Mouse (Mus musculus): Measurements from ENCODE around the gene Gm10447. TPM values are rescaled to one million over a fixed set of nuclear protein-coding genes. Genes with fewer than 3 reads are reported as not detected.

Gm10447 gene
- 0.04 TPM in 1 of 2 replicates, not detected in the other for polyA plus RNA-seq (2012; rRNA removed)

DNA sequence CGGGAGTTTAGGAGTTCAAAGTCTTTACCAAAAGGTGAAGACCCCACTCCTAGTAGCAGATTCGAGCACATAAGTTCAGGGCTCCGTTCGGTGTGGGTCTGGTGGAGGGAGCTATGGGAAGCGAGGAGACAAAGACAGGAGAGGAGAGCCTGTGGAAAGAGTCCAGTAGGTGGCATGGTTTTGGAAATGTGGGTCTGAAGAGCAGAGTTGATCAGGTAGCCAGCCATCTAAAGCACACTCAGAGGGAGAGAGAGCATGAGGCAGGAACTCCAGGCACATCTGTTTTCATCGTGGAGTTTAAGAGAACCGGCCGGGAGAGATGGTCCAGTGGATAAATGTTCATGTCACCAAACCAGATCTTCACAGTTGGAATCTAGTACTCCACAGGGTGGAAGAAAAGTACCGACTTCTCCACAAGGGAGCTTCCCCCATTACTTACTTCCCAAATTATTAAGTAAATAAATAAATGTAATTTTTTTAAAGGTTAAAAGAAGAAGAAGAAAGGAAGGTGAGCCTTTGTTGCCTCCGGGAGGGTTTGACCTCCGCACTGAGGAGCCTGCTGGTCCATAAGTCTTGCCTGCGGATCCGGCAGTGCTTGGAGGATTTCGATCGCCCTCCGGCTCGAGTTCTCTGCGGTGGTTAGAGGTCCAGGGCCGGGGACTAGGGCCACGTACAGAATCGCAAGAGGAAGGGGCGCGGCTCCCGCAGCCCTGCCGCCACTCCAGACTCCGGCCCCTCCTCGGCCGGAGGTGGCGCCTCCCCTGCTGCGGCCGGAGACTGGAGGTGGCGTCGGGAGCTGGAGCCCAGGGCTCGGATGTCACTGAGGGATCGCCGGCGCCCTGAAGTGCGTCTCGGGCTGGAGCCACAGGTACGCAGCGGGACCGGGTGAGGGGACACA is at the start of gene Gm10447, which contains the start of gene Shroom1:
Gene Gm10447, minus strand, starts transcription at position 637 of the 898 bp plus-strand sequence.
Gene Shroom1, plus strand, starts transcription at position 732 of the 898 bp plus-strand sequence.
- WGBS, result 3% methylated on average over 42 of the region's 42 CpGs
- peak within 1 kb of the TSS; percentile 68 for H3K4me3 ChIP-seq (ENCODE audit: low read depth, low read length)
- peak within 1 kb of the TSS; percentile 23; the same call in 1 of the 2 replicates for H3K27ac ChIP-seq (ENCODE audit: insufficient read depth, low read depth, low read length)
- peaks cover 8% of the 10 kb centered on the region; the same call in 1 of the 2 replicates for H3K4me1 ChIP-seq (ENCODE audit: control insufficient read depth, insufficient read depth, insufficient read length, low read length)
- H3K27me3 ChIP-seq (ENCODE audit: control insufficient read depth, insufficient read depth, low read length), result no peaks in the 10 kb centered on the region
- H3K36me3 ChIP-seq (ENCODE audit: control insufficient read depth, insufficient read depth, low read length), result no peaks in the 10 kb centered on the region
- peak; percentile 49; the same call in 1 of the 2 replicates for TF ChIP-seq POLR2A (IDR thresholded peaks at IDR 0.05; ENCODE audit: low read depth, low read length)
- no peak; the same call in 1 of the 2 replicates for TF ChIP-seq CTCF (IDR thresholded peaks at IDR 0.05; ENCODE audit: extremely low read depth, insufficient read length, insufficient replicate concordance, low read depth, low read length)

DNA sequence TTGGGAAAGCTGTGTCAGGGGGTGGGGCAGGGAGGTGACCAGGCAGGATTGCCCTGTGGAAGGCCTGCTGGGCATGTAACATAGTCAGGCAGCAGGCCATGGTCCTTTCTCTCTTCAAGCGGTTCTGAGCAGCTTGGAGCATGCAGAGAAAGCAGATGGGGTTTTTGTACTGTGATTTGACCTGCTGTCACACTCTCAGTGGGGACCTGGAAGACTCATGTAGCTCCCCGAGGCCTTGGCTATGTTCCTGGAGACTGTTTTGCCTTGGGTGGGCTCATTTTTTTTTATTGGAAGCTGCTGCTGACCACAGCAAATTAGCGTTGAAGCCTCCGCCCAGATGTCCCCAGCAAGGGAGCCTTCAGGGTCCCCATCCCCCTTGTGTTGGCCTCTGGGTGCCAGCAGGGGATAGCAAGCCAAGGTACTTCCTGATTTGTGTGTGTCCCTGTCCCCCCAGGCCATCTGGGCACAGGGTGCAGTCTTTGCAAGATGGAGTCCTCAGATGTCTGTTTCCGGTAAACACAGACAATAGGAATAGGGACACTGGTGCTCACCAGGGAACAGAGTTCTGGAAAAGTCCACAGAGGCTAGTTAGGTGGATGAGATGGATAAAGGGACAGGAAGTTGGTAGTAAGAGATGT is 48.2 kb upstream of the Gm10447 start:
- no peaks in the 10 kb centered on the region for H3K36me3 ChIP-seq (ENCODE audit: control insufficient read depth, insufficient read depth, low read length)
- no peak overlapping the region for H3K4me3 ChIP-seq (ENCODE audit: low read depth, low read length)
- 89% methylated on average over 5 of the region's 5 CpGs for WGBS
- TF ChIP-seq POLR2A (IDR thresholded peaks at IDR 0.05; ENCODE audit: low read depth, low read length) (no peak), CTCF (IDR thresholded peaks at IDR 0.05; ENCODE audit: extremely low read depth, insufficient read length, insufficient replicate concordance, low read depth, low read length) (no peak)
- no peak overlapping the region for H3K27ac ChIP-seq (ENCODE audit: insufficient read depth, low read depth, low read length)
- H3K4me1 ChIP-seq (ENCODE audit: control insufficient read depth, insufficient read depth, insufficient read length, low read length), result no peaks in the 10 kb centered on the region
- H3K27me3 ChIP-seq (ENCODE audit: control insufficient read depth, insufficient read depth, low read length), result no peaks in the 10 kb centered on the region

DNA sequence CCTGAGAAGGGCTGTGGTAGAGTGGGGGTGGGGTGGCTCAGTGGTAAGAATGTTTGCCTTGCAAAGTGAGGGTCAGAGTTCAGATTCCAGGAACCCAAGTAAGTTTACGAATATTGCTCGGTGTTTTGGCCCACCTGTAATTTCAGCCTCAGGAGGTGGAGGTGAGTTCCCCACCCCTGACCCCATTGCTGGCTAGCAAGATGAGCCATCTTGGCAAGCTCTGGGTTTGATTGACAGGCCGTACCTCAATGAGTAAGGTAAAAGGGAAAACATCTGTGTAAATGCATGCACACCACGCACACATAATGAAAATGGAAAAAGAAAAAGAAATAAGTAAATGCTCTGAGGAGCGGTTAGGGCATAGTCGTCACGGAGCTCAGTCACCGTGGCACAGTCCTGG is 47.5 kb upstream of the Gm10447 start:
- TF ChIP-seq CTCF (IDR thresholded peaks at IDR 0.05; ENCODE audit: extremely low read depth, insufficient read length, insufficient replicate concordance, low read depth, low read length) (no peak), POLR2A (IDR thresholded peaks at IDR 0.05; ENCODE audit: low read depth, low read length) (no peak)
- no peaks in the 10 kb centered on the region for H3K27me3 ChIP-seq (ENCODE audit: control insufficient read depth, insufficient read depth, low read length)
- no peak overlapping the region for H3K4me3 ChIP-seq (ENCODE audit: low read depth, low read length)
- H3K36me3 ChIP-seq (ENCODE audit: control insufficient read depth, insufficient read depth, low read length), result no peaks in the 10 kb centered on the region
- H3K4me1 ChIP-seq (ENCODE audit: control insufficient read depth, insufficient read depth, insufficient read length, low read length), result no peaks in the 10 kb centered on the region
- WGBS, result 84% methylated on average over 8 of the region's 8 CpGs
- H3K27ac ChIP-seq (ENCODE audit: insufficient read depth, low read depth, low read length), result no peak overlapping the region

DNA sequence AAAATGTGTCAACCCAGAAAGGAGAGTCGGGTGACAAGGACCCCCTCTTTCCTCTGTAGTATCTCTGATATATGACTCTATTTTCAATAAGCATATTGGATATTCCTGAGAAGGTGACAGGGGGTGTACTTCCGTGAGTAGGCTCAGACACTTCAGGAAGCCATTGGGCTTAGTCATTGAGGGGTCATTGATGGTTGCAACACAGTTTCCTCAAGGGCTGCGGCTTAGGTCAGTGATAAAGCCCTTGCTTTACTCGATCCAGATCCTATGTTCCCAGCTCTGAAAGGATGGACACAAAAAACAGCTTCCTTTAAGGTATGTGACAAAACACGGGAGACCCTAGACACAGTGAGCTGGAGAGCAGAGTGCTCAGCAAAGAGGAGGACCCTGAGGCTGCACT is 46.8 kb upstream of the Gm10447 start:
- Histone ChIP-seq H3K36me3 (ENCODE audit: control insufficient read depth, insufficient read depth, low read length) (no peaks in the 10 kb centered on the region), H3K4me3 (ENCODE audit: low read depth, low read length) (no peak overlapping the region), H3K27me3 (ENCODE audit: control insufficient read depth, insufficient read depth, low read length) (no peaks in the 10 kb centered on the region), H3K4me1 (ENCODE audit: control insufficient read depth, insufficient read depth, insufficient read length, low read length) (no peaks in the 10 kb centered on the region), H3K27ac (ENCODE audit: insufficient read depth, low read depth, low read length) (no peak overlapping the region)
- WGBS, result 75% methylated on average over 5 of the region's 5 CpGs
- TF ChIP-seq CTCF (IDR thresholded peaks at IDR 0.05; ENCODE audit: extremely low read depth, insufficient read length, insufficient replicate concordance, low read depth, low read length), result no peak
- no peak for TF ChIP-seq POLR2A (IDR thresholded peaks at IDR 0.05; ENCODE audit: low read depth, low read length)

DNA sequence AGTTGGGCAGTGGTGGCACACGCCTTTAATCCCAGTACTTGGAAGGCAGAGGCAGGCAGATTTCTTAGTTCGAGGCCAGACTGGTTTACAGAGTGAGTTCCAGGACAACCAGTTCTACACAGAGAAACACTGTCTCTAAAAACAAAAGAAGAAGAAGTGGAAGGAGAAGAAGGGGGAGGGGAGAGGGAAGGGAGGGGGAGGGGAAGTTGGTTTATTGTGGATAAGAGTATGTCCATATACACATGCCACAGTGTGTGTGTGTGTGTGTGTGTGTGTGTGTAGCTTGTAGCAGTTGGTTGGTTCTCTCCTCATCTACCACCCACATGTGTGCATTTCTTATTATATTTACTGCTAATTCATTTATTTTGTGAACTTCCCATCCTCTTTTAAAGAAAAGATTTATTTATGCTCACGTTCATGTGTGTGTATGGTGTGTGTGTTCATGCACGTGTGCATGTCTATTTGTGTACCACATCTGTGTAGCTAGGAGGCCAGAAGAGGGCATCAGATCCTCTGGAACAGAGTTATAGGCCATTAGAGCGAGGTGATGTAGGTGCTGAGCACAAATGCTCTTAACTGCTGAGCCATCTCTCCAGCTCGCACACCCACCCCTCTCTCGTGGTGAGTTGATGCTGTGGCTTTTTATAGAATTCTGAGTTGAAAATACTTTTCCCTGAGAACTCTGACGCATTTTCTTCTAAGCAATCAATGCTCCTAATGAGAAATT is 45.3 kb upstream of the Gm10447 start:
- no peak for TF ChIP-seq CTCF (IDR thresholded peaks at IDR 0.05; ENCODE audit: extremely low read depth, insufficient read length, insufficient replicate concordance, low read depth, low read length)
- TF ChIP-seq POLR2A (IDR thresholded peaks at IDR 0.05; ENCODE audit: low read depth, low read length), result no peak
- Histone ChIP-seq H3K36me3 (ENCODE audit: control insufficient read depth, insufficient read depth, low read length) (no peaks in the 10 kb centered on the region), H3K27me3 (ENCODE audit: control insufficient read depth, insufficient read depth, low read length) (no peaks in the 10 kb centered on the region), H3K4me1 (ENCODE audit: control insufficient read depth, insufficient read depth, insufficient read length, low read length) (no peaks in the 10 kb centered on the region), H3K4me3 (ENCODE audit: low read depth, low read length) (no peak overlapping the region), H3K27ac (ENCODE audit: insufficient read depth, low read depth, low read length) (no peak overlapping the region)
- 73% methylated on average over 8 of the region's 8 CpGs for WGBS

DNA sequence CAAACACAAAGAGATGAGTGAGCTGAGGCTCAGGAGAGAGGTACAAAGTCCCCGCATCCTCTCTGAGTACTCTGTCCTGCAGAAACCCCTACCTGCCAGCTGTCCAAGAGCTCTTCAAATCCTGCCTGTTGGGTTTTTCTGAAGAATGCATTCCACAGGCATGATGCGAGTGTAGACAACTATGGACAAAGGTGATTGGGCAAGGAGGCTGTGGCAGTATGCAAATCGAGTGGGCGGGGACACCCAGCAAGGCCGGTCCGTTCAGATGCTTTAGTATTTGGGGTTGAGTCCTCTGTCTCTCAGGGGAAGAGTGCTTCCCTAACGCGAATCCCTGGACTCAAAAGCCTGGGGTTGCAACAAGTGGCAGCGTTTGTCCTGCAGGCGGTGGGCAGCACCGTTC is 43.7 kb upstream of the Gm10447 start:
- WGBS, result 12% methylated on average over 11 of the region's 11 CpGs
- Histone ChIP-seq H3K4me3 (ENCODE audit: low read depth, low read length) (no peak overlapping the region), H3K27ac (ENCODE audit: insufficient read depth, low read depth, low read length) (no peak overlapping the region), H3K27me3 (ENCODE audit: control insufficient read depth, insufficient read depth, low read length) (no peaks in the 10 kb centered on the region), H3K36me3 (ENCODE audit: control insufficient read depth, insufficient read depth, low read length) (no peaks in the 10 kb centered on the region), H3K4me1 (ENCODE audit: control insufficient read depth, insufficient read depth, insufficient read length, low read length) (no peaks in the 10 kb centered on the region)
- no peak for TF ChIP-seq POLR2A (IDR thresholded peaks at IDR 0.05; ENCODE audit: low read depth, low read length)
- no peak for TF ChIP-seq CTCF (IDR thresholded peaks at IDR 0.05; ENCODE audit: extremely low read depth, insufficient read length, insufficient replicate concordance, low read depth, low read length)

Data from small intestine, adult 2 months (tissue).